Mouse (Mus musculus): ENCODE measurements around the gene Cdc20.

The Cdc20 gene

GRCm38 (mm10) chr4:118417112-118417797 lies 19.9 kb downstream of the Cdc20 start:
- DNase-seq (ENCODE audit: low spot score): no peak

- no peak for DNase-seq (ENCODE audit: low spot score)
Measured at GRCm38 (mm10) chr4:118416329-118416728, 20.8 kb downstream of the Cdc20 start.

GRCm38 (mm10) chr4:118415779-118416178 lies 21.4 kb downstream of the Cdc20 start:
- peak; percentile 65 for DNase-seq (ENCODE audit: low spot score)

GRCm38 (mm10) chr4:118413553-118413952 lies 23.6 kb downstream of the Cdc20 start:
- DNase-seq (ENCODE audit: low spot score): no peak

- peak; percentile 81 for DNase-seq (ENCODE audit: low spot score)
Measured at GRCm38 (mm10) chr4:118410871-118411270, 26.3 kb downstream of the Cdc20 start.

GRCm38 (mm10) chr4:118409142-118409900 lies 27.8 kb downstream of the Cdc20 start, which contains the start of the genes Szt2 and Med8:
Szt2 (minus strand) TSS chr4:118409273.
Med8 (plus strand) TSS chr4:118409337.
- DNase-seq (ENCODE audit: low spot score): peak; percentile 95

- DNase-seq (ENCODE audit: low spot score): no peak
Measured at GRCm38 (mm10) chr4:118402701-118403100, 34.5 kb downstream of the Cdc20 start.

- no peak for DNase-seq (ENCODE audit: low spot score)
Measured at GRCm38 (mm10) chr4:118401918-118402317, 35.2 kb downstream of the Cdc20 start.

GRCm38 (mm10) chr4:118401421-118401820 lies 35.7 kb downstream of the Cdc20 start:
- peak; percentile 29 for DNase-seq (ENCODE audit: low spot score)

- DNase-seq (ENCODE audit: low spot score): no peak
Measured at GRCm38 (mm10) chr4:118398400-118398799, 38.8 kb downstream of the Cdc20 start.

GRCm38 (mm10) chr4:118396433-118396832 lies 40.7 kb downstream of the Cdc20 start:
- no peak for DNase-seq (ENCODE audit: low spot score)

- no peak for DNase-seq (ENCODE audit: low spot score)
Measured at GRCm38 (mm10) chr4:118395289-118395688, 41.9 kb downstream of the Cdc20 start.

GRCm38 (mm10) chr4:118394505-118394904 lies 42.6 kb downstream of the Cdc20 start:
- DNase-seq (ENCODE audit: low spot score): peak; percentile 37

- no peak for DNase-seq (ENCODE audit: low spot score)
Measured at GRCm38 (mm10) chr4:118390146-118390545, 47.0 kb downstream of the Cdc20 start.

GRCm38 (mm10) chr4:118387316-118387715 lies 49.8 kb downstream of the Cdc20 start:
- no peak for DNase-seq (ENCODE audit: low spot score)

- DNase-seq (ENCODE audit: low spot score): no peak
Measured at GRCm38 (mm10) chr4:118383271-118383670, 53.9 kb downstream of the Cdc20 start.
